Mouse (Mus musculus) embryo, embryonic 10.5 days (tissue): Measurements from ENCODE around the gene Zbtb17.

Experiments
- DNase-seq: peaks from one replicate; pipeline ENCODE4 v3.0.0-alpha.2; 2015; ENCODE audit warnings: low spot score

The Zbtb17 gene

GRCm38 (mm10) chr4:141444451-141445327 is at the start of gene Zbtb17:
Gene Zbtb17, plus strand, starts transcription at chr4:141444654.
- peak; percentile 92 for DNase-seq

GRCm38 (mm10) chr4:141394751-141395150 is 49.7 kb upstream of the Zbtb17 start:
- peak; percentile 29 for DNase-seq

GRCm38 (mm10) chr4:141397861-141398260 is 46.6 kb upstream of the Zbtb17 start:
- no peak for DNase-seq

- no peak for DNase-seq
Observed at GRCm38 (mm10) chr4:141398545-141398944, 45.9 kb upstream of the Zbtb17 start, which contains the start of gene Clcnka. Gene Clcnka, minus strand, starts transcription at chr4:141398724.

- no peak for DNase-seq
Observed at GRCm38 (mm10) chr4:141400171-141400570, 44.3 kb upstream of the Zbtb17 start.

GRCm38 (mm10) chr4:141404518-141405313 is 39.7 kb upstream of the Zbtb17 start:
- peak; percentile 92 for DNase-seq

- DNase-seq = no peak
Observed at GRCm38 (mm10) chr4:141405314-141405622, 39.2 kb upstream of the Zbtb17 start.

- DNase-seq = peak; percentile 59
Observed at GRCm38 (mm10) chr4:141406516-141407299, 37.7 kb upstream of the Zbtb17 start.

GRCm38 (mm10) chr4:141408577-141408976 is 35.9 kb upstream of the Zbtb17 start:
- no peak for DNase-seq

- DNase-seq = no peak
Observed at GRCm38 (mm10) chr4:141411430-141411992, 32.9 kb upstream of the Zbtb17 start.

- no peak for DNase-seq
Observed at GRCm38 (mm10) chr4:141415924-141416323, 28.5 kb upstream of the Zbtb17 start, which contains the start of gene Clcnkb. Gene Clcnkb, minus strand, starts transcription at chr4:141416014.

- no peak for DNase-seq
Observed at GRCm38 (mm10) chr4:141419398-141420191, 24.9 kb upstream of the Zbtb17 start.

GRCm38 (mm10) chr4:141420192-141420829 is 24.1 kb upstream of the Zbtb17 start, which contains the start of gene Hspb7:
Gene Hspb7, plus strand, starts transcription at chr4:141420779.
- DNase-seq = no peak

GRCm38 (mm10) chr4:141420886-141421285 is 23.6 kb upstream of the Zbtb17 start:
- DNase-seq = no peak

- DNase-seq = no peak
Observed at GRCm38 (mm10) chr4:141421423-141421822, 23.0 kb upstream of the Zbtb17 start.

GRCm38 (mm10) chr4:141422841-141423240 is 21.6 kb upstream of the Zbtb17 start:
- DNase-seq = no peak

GRCm38 (mm10) chr4:141423288-141423687 is 21.2 kb upstream of the Zbtb17 start:
- DNase-seq = no peak

GRCm38 (mm10) chr4:141423691-141424431 is 20.6 kb upstream of the Zbtb17 start:
- no peak for DNase-seq
